Mouse (Mus musculus) lung, embryonic 14.5 days (tissue): ENCODE data around the gene L1cam. TPM values are rescaled to one million over a fixed set of nuclear protein-coding genes. Genes with fewer than 3 reads are reported as not detected.

Experiments
- ATAC-seq: fragments of 200-750 bp; cut with Nextera tagmentation; 2 replicates; pipeline ENCODE4 v1.8.0; 2017; ENCODE audit warnings: mild to moderate bottlenecking, moderate TSS enrichment, moderate library complexity; ENCODE audit not compliant: insufficient read depth
- DNase-seq: peaks from one replicate; pipeline ENCODE4 v3.0.0-alpha.2; 2015
- H3K27ac ChIP-seq: fragments of 300-500 bp; sonication (generic); 2 replicates; pipeline ENCODE4 v1.5.1; 2014; ENCODE audit warnings: low read depth, mild to moderate bottlenecking, moderate library complexity
- H3K27me3 ChIP-seq: fragments of 300-500 bp; sonication (generic); 2 replicates; pipeline ENCODE4 v1.6.1; 2014; ENCODE audit warnings: low read length, control low read depth; ENCODE audit not compliant: insufficient read depth
- H3K36me3 ChIP-seq: fragments of 300-500 bp; sonication (generic); 2 replicates; pipeline ENCODE4 v1.6.1; 2014; ENCODE audit warnings: control low read depth; ENCODE audit not compliant: insufficient read depth
- H3K4me1 ChIP-seq: fragments of 300-500 bp; sonication (generic); 2 replicates; pipeline ENCODE4 v1.6.1; 2014; ENCODE audit warnings: antibody characterized with exemption, control low read depth; ENCODE audit not compliant: insufficient read depth
- H3K4me2 ChIP-seq: fragments of 300-500 bp; sonication (generic); 2 replicates; pipeline ENCODE4 v1.6.1; 2014; ENCODE audit warnings: mild to moderate bottlenecking
- H3K4me3 ChIP-seq: fragments of 300-500 bp; sonication (generic); 2 replicates; pipeline ENCODE4 v1.5.1; 2014; ENCODE audit warnings: low read depth, low read length
- H3K9ac ChIP-seq: fragments of 300-500 bp; sonication (generic); 2 replicates; pipeline ENCODE4 v1.6.1; 2014
- H3K9me3 ChIP-seq: fragments of 300-500 bp; sonication (generic); 2 replicates; pipeline ENCODE4 v1.6.1; 2016; ENCODE audit warnings: low read depth, low read length, control low read depth
- CTCF ChIP-seq: IDR thresholded peaks from 2 replicates; pipeline ENCODE4 v1.5.1; 2016; ENCODE audit warnings: antibody characterized with exemption, low read depth
- WGBS: fragments of 180-500 bp; shearing (Covaris S2); extraction: QIAGEN DNeasy Blood & Tissue Kit; methylation state at CpG from one replicate; pipeline ENCODE4 v1.1.7; 2014; 5-methylcytosine and 5-hydroxymethylcytosine counted together
- polyA plus RNA-seq: library from polyadenylated mRNA; unstranded; fragments of >200 nt; fragmentation: Nextera tagmentation; extraction: Ambion mirVana; gene quantifications from 2 replicates; pipeline ENCODE4 v1.2.1, GENCODE M21; 2014

L1cam gene
- polyA plus RNA-seq, 1 experiment from 2014 or later = 1.5 TPM

DNA sequence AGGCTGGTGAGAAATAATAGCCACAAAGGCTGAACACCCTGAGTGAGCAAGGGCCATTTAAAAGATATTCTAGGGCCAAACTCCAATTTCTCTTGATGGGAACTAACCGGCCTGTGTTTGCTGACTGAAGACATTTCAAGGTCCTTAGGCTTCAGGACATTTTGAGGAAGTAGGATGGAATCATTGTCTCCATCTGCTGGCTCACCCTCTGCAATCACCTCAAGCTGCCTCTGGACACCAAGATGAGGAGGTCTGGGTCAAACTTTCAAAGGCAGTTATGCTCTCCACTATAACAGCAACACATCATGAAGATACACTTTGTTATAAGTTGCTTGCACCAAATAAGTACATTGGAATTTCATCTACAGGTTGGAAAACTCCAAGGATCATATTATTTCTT, 14.1 kb upstream of the L1cam start:
- no peak overlapping the region for H3K4me3 ChIP-seq
- H3K9me3 ChIP-seq = no peaks in the 10 kb centered on the region
- ATAC-seq = no peak
- no peak overlapping the region for H3K4me2 ChIP-seq
- DNase-seq = no peak
- H3K27ac ChIP-seq = no peak overlapping the region
- TF ChIP-seq CTCF = no peak
- WGBS = 78% methylated on average over 1 of the region's 1 CpGs
- H3K4me1 ChIP-seq = no peaks in the 10 kb centered on the region
- no peaks in the 10 kb centered on the region for H3K36me3 ChIP-seq
- no peaks in the 10 kb centered on the region for H3K27me3 ChIP-seq
- no peak overlapping the region for H3K9ac ChIP-seq

DNA sequence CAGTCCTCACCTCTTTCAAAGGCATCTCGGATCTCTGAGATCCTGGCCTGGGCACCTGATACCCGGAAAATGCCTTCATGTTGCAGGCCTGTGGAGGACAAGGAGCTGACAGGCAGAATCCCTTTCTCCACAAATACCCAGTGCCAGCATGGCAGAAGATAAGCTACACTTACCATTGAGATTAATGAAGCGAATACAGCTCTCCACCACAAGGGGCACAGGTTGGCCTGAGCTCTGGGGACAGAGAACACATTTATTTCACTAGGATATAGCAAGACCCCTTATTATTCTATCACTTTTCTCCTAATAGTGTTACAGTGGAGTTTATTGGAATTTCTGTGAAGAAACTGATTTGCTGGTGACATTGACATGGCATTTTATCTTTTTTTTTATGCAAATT, 2.1 kb upstream of the L1cam start:
- TF ChIP-seq CTCF = 0 out of 2 replicates have a peak, but pooled peaks have one; percentile 32

GRCm38 (mm10) chrX:73892833-73893232, 3.1 kb downstream of the L1cam start:
- H3K4me2 ChIP-seq = no peak overlapping the region
- no peaks in the 10 kb centered on the region for H3K27me3 ChIP-seq
- ATAC-seq (no peak), DNase-seq (no peak)
- H3K9me3 ChIP-seq = no peaks in the 10 kb centered on the region
- WGBS = 82% methylated on average over 14 of the region's 14 CpGs
- no peak overlapping the region for H3K9ac ChIP-seq
- H3K4me1 ChIP-seq = no peaks in the 10 kb centered on the region
- TF ChIP-seq CTCF = no peak
- H3K36me3 ChIP-seq = no peaks in the 10 kb centered on the region
- H3K27ac ChIP-seq = no peak overlapping the region
- H3K4me3 ChIP-seq = no peak overlapping the region

More for the DNA sequence above, 2.1 kb upstream of the L1cam start:
- ATAC-seq = no peak
- H3K4me3 ChIP-seq = no peak overlapping the region
- DNase-seq = no peak
- no peak overlapping the region for H3K9ac ChIP-seq
- H3K4me1 ChIP-seq = no peaks in the 10 kb centered on the region
- no peaks in the 10 kb centered on the region for H3K36me3 ChIP-seq
- H3K27ac ChIP-seq = no peak overlapping the region
- no peaks in the 10 kb centered on the region for H3K27me3 ChIP-seq
- no peak overlapping the region for H3K4me2 ChIP-seq
- WGBS = 62% methylated on average over 3 of the region's 3 CpGs
- no peaks in the 10 kb centered on the region for H3K9me3 ChIP-seq

GRCm38 (mm10) chrX:73891551-73892152, 4.3 kb downstream of the L1cam start, which contains the start of gene Avpr2:
Gene Avpr2 (plus strand): TSS chrX:73892102.
- no peak for DNase-seq
- no peak for ATAC-seq
- no peak for TF ChIP-seq CTCF
- H3K4me2 ChIP-seq = no peak within 1 kb of the TSS
- no peaks in the 10 kb centered on the region for H3K4me1 ChIP-seq
- H3K27ac ChIP-seq = no peak within 1 kb of the TSS
- H3K27me3 ChIP-seq = no peaks in the 10 kb centered on the region
- no peaks in the 10 kb centered on the region for H3K36me3 ChIP-seq
- WGBS = 64% methylated on average over 6 of the region's 6 CpGs
- H3K9me3 ChIP-seq = no peaks in the 10 kb centered on the region
- H3K4me3 ChIP-seq = no peak within 1 kb of the TSS
- H3K9ac ChIP-seq = no peak within 1 kb of the TSS

DNA sequence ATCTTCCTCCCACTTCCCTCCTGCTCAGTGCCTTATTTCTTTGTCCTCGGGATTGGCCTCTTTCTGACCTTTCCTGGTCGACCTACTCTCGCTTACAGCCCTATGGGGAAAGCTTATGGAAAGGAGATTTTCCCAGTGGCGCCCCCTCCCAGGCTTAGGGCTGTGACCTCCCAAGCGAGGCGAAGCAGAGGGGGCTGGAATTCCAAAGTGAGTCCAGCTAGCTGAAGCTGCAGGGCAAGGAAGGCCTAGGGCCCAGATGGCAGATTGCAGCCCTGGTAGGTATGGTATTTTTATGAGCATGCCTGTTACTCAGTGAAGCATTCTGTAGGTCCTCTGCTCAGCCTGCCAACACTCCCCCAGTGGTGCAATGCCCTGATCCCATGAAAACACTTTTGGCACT, 14.4 kb downstream of the L1cam start:
- Histone ChIP-seq H3K4me2 (no peak overlapping the region), H3K27ac (no peak overlapping the region), H3K36me3 (no peaks in the 10 kb centered on the region), H3K4me1 (no peaks in the 10 kb centered on the region), H3K4me3 (no peak overlapping the region), H3K27me3 (peaks cover 13% of the 10 kb centered on the region), H3K9me3 (no peaks in the 10 kb centered on the region), H3K9ac (no peak overlapping the region)
- DNase-seq (no peak), ATAC-seq (no peak)
- TF ChIP-seq CTCF = no peak
- 23% methylated on average over 6 of the region's 6 CpGs for WGBS

DNA sequence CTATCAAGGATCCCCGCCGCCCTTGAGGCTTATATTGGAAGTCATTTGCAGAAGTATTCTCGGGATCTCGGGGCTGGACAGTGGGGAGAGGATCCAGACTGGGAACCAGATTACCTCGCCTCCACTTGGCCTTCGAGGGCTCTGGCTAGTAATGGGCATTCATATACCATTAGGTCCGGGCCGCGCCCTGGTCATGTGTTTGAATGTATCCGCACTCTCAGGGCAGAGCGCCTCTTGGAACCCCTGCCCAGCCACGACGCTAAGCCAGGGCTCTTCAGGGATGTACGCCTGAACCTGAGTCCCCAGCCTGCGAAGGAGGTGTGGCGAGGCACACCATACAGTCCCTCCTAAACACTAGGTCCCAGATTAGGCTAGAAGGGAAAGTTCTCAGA, 14.9 kb downstream of the L1cam start:
- TF ChIP-seq CTCF = no peak
- no peak for DNase-seq
- 13% methylated on average over 16 of the region's 16 CpGs for WGBS

DNA sequence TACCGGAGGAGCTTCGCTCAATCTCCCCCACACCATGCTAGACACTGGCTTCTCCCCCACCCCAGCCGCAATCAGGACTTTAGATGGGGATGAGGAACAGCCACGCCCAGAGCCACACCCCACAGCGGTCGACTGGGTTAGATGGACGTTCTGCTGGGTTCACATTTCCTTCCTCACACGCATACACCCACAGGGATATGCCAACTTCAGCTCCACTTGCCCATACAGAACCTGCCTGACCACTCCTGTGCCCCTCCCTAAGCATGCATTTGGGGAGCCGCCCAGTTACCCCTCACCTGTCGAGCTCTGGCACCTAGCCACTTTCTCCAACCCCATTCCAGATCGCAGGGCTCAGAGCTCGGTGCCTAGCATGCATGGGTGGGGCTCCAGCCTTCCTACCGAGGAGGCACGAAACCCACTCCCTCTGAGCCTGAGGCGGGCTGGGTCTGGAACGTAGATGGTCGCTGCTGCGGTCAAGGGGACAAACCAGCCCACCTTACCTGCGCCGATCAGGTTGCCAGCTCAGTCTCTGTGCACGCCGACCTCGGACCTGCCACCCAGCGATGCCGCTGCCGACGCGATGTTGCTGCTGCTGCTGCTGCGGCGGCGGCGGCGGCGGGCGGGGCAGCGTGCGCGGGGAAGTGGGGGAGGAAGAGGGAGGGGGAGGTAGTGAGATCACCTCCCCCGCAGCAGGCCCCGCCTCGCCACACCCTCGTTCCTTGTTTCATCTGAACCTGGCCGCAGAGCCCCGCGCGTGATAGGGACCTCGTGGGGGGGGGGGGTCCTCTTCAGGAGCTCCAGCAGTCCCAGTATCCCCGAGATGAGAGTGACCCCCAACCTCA, 15.5 kb downstream of the L1cam start:
- H3K4me3 ChIP-seq = peak overlapping the region; percentile 36
- ATAC-seq (peak; percentile 58), DNase-seq (peak; percentile 29)
- no peaks in the 10 kb centered on the region for H3K9me3 ChIP-seq
- 12% methylated on average over 36 of the region's 48 CpGs for WGBS
- H3K4me2 ChIP-seq = peak overlapping the region; percentile 66
- no peaks in the 10 kb centered on the region for H3K4me1 ChIP-seq
- no peak overlapping the region for H3K27ac ChIP-seq
- no peak overlapping the region for H3K9ac ChIP-seq
- H3K27me3 ChIP-seq = peaks cover 13% of the 10 kb centered on the region
- H3K36me3 ChIP-seq = no peaks in the 10 kb centered on the region
- TF ChIP-seq CTCF = no peak

More for the DNA sequence above, 14.9 kb downstream of the L1cam start:
- H3K4me2 ChIP-seq = peak overlapping the region; percentile 66
- no peaks in the 10 kb centered on the region for H3K4me1 ChIP-seq
- no peaks in the 10 kb centered on the region for H3K9me3 ChIP-seq
- peaks cover 13% of the 10 kb centered on the region for H3K27me3 ChIP-seq
- H3K4me3 ChIP-seq = peak overlapping the region; percentile 36
- no peak overlapping the region for H3K27ac ChIP-seq
- H3K36me3 ChIP-seq = no peaks in the 10 kb centered on the region
- H3K9ac ChIP-seq = no peak overlapping the region
- peak; percentile 17; the same call in 1 of the 2 replicates for ATAC-seq
